Mouse (Mus musculus) embryonic fibroblast, embryonic 13.5 days (primary cell): ENCODE measurements at regions not wholly inside any gene's neighbourhood (a gene's known extent, or its start where the extent isn't known, plus 50 kb on each side); places are given as distances from the start of the nearest gene placed in this dataset.

Experiments
- H3K27ac ChIP-seq: 2 replicates; pipeline ENCODE4 v1.5.1; 2012; ENCODE audit warnings: low read length, control low read depth, inconsistent platforms; ENCODE audit not compliant: insufficient read depth
- H3K4me1 ChIP-seq: 2 replicates; pipeline ENCODE4 v1.6.1; 2011; ENCODE audit warnings: low read length; ENCODE audit not compliant: control insufficient read depth, insufficient read depth
- H3K4me3 ChIP-seq: 2 replicates; pipeline ENCODE4 v1.5.1; 2011; ENCODE audit warnings: mild to moderate bottlenecking, control low read depth, low read length; ENCODE audit not compliant: insufficient read depth
- CTCF ChIP-seq: IDR thresholded peaks from 2 replicates; pipeline ENCODE4 v1.5.1; 2011; ENCODE audit warnings: mild to moderate bottlenecking, control low read depth, low read length, moderate library complexity, borderline replicate concordance; ENCODE audit not compliant: insufficient read depth
- POLR2A ChIP-seq: IDR thresholded peaks from 2 replicates; pipeline ENCODE4 v1.6.1; 2011; ENCODE audit warnings: low read depth, mild to moderate bottlenecking, control low read depth, low read length, moderate library complexity

GRCm38 (mm10) chr13:52172706-52173346 lies 326.3 kb downstream of the Gadd45g start:
- no peak overlapping the region for H3K27ac ChIP-seq
- no peak overlapping the region for H3K4me3 ChIP-seq
- no peaks in the 10 kb centered on the region for H3K4me1 ChIP-seq
- no peak for TF ChIP-seq CTCF
- TF ChIP-seq POLR2A, result no peak

GRCm38 (mm10) chr13:52175665-52176064 lies 329.2 kb downstream of the Gadd45g start:
- TF ChIP-seq CTCF, result no peak
- no peak for TF ChIP-seq POLR2A
- no peaks in the 10 kb centered on the region for H3K4me1 ChIP-seq
- H3K4me3 ChIP-seq, result no peak overlapping the region
- peak overlapping the region; percentile 85 for H3K27ac ChIP-seq

- Histone ChIP-seq H3K4me1 (no peaks in the 10 kb centered on the region), H3K27ac (no peak overlapping the region), H3K4me3 (no peak overlapping the region)
- no peak for TF ChIP-seq CTCF
- no peak for TF ChIP-seq POLR2A
These were observed 333.5 kb downstream of the Gadd45g start for GRCm38 (mm10) chr13:52179977-52180376.

DNA sequence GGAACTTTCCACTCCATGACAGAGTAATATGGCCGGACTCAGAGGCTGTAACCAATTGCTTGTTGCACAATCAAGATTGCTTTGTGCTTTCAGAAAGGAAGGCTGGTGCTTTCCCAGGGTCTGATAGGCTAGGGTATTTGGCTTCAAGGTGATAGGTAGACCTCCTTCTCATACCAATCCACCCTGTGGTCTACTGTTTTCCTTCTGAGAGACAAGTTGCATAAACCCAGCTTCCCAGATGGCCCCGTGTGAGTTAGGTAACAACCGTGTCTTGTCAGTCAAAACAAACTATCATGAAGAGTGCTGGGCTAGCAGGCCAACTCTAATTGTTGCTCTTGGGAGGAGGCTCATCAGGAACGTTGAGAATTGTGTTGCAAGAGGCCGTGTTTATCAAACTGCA lies 337.2 kb downstream of the Gadd45g start:
- TF ChIP-seq POLR2A (no peak), CTCF (no peak)
- H3K4me1 ChIP-seq, result no peaks in the 10 kb centered on the region
- H3K4me3 ChIP-seq, result no peak overlapping the region
- no peak overlapping the region for H3K27ac ChIP-seq

- Histone ChIP-seq H3K27ac (no peak overlapping the region), H3K4me3 (no peak overlapping the region), H3K4me1 (peaks cover 3% of the 10 kb centered on the region; the same call in 1 of the 2 replicates)
- TF ChIP-seq CTCF, result no peak
- TF ChIP-seq POLR2A, result no peak
These were observed 339.1 kb downstream of the Gadd45g start for GRCm38 (mm10) chr13:52185574-52185973.

- Histone ChIP-seq H3K27ac (no peak overlapping the region), H3K4me3 (no peak overlapping the region), H3K4me1 (peaks cover 3% of the 10 kb centered on the region; the same call in 1 of the 2 replicates)
- no peak for TF ChIP-seq CTCF
- no peak for TF ChIP-seq POLR2A
These were observed 341.5 kb downstream of the Gadd45g start for GRCm38 (mm10) chr13:52187841-52188604.

- H3K4me1 ChIP-seq, result peaks cover 3% of the 10 kb centered on the region; the same call in 1 of the 2 replicates
- no peak overlapping the region for H3K27ac ChIP-seq
- no peak overlapping the region for H3K4me3 ChIP-seq
- TF ChIP-seq CTCF (no peak), POLR2A (no peak)
These were observed 342.1 kb downstream of the Gadd45g start for GRCm38 (mm10) chr13:52188605-52189003.

- peaks cover 3% of the 10 kb centered on the region; the same call in 1 of the 2 replicates for H3K4me1 ChIP-seq
- TF ChIP-seq POLR2A, result no peak
- no peak for TF ChIP-seq CTCF
These were observed 341.6 kb downstream of the Diras2 start for GRCm38 (mm10) chr13:52189382-52189923.

GRCm38 (mm10) chr13:52190256-52190655 lies 340.8 kb downstream of the Diras2 start:
- no peak overlapping the region for H3K27ac ChIP-seq
- no peak overlapping the region for H3K4me3 ChIP-seq
- TF ChIP-seq CTCF, result no peak
- no peak for TF ChIP-seq POLR2A
- peaks cover 3% of the 10 kb centered on the region; the same call in 1 of the 2 replicates for H3K4me1 ChIP-seq

More at GRCm38 (mm10) chr13:52189382-52189923, 341.6 kb downstream of the Diras2 start:
- no peak overlapping the region for H3K4me3 ChIP-seq
- no peak overlapping the region for H3K27ac ChIP-seq
